In genomic region chr6:91186161-91186931, GRCm38 (mm10) we compare ENCODE assay signal across 10 mouse cellular contexts. TPM values are rescaled to one million over a fixed set of nuclear protein-coding genes. Genes with fewer than 3 reads are reported as not detected.
DNase-seq lines count a peak whose midpoint lies in the region; ATAC-seq lines count a peak whose summit lies in the region.
"Had no signal": no experiment of that assay in that cellular context is flagged by ENCODE, and none has a peak within 500 bp of the region (broad histone marks: within the 10 kb centered on the region; RNA-seq: fewer than 3 reads in every experiment).

No protein-coding gene starts in this region.

- no peak overlapping the region for H3K4me3 ChIP-seq in forebrain, embryonic 10.5 days
- H3K4me3 ChIP-seq: hindbrain, embryonic 15.5 days; lung, embryonic 15.5 days had no signal

- peak; percentile 77 for ATAC-seq in common myeloid progenitor, adult 5-6 weeks (replicated peaks; ENCODE audit: low read depth, poor library complexity, severe bottlenecking)

- H3K4me1 ChIP-seq in forebrain, embryonic 10.5 days: peaks cover 1% of the 10 kb centered on the region
- H3K4me1 ChIP-seq: lung, embryonic 15.5 days had no signal

- H3K9me3 ChIP-seq in forebrain, embryonic 10.5 days: no peaks in the 10 kb centered on the region
- H3K9me3 ChIP-seq: hindbrain, embryonic 15.5 days; lung, embryonic 15.5 days had no signal

- DNase-seq in cerebellum, postnatal 10 days: peak; percentile 54 to 67
- DNase-seq in cerebellum, adult 8-10 months: no peak
- DNase-seq in A20 (ENCODE audit: low read depth, low spot score): peak; percentile 49
- DNase-seq in lung, postnatal 25 days (ENCODE audit: low spot score): peak; percentile 33
- no peak for DNase-seq in forebrain, embryonic 10.5 days (ENCODE audit: extremely low spot score, low spot score)
- no peak for DNase-seq in left cerebral cortex, adult 8-10 months (ENCODE audit: low spot score in 2 of 2)
- no peak for DNase-seq in gastrocnemius, postnatal 10 days

- 55% methylated on average over 4 of the region's 4 CpGs for WGBS in forebrain, embryonic 10.5 days

- H3K27ac ChIP-seq in forebrain, embryonic 10.5 days: no peak overlapping the region
- H3K27ac ChIP-seq: hindbrain, embryonic 15.5 days; lung, embryonic 15.5 days had no signal

- H3K36me3 ChIP-seq in forebrain, embryonic 10.5 days (replicated peaks): no peaks in the 10 kb centered on the region
- H3K36me3 ChIP-seq: hindbrain, embryonic 15.5 days; lung, embryonic 15.5 days had no signal

- no peaks in the 10 kb centered on the region for H3K27me3 ChIP-seq in forebrain, embryonic 10.5 days (ENCODE audit: poor library complexity, severe bottlenecking)
- H3K27me3 ChIP-seq: hindbrain, embryonic 15.5 days; lung, embryonic 15.5 days had no signal

RNA-seq across cellular contexts. Expression of gene Fbln2, which starts 25.9 kb away (rescaled TPM):
- not detected in 2 replicates for total RNA-seq in common myeloid progenitor, adult 5-6 weeks (2017)
- polyA plus RNA-seq in forebrain, embryonic 10.5 days (2016; fragmentation: Nextera tagmentation; extraction: Ambion mirVana): 30.5 and 35.4 TPM in 2 replicates
- total RNA-seq in left cerebral cortex, adult 8-10 months (2022): 1 to 10 TPM; 6.8 to 8.3 (median 7.3) TPM
- total RNA-seq in gastrocnemius, postnatal 10 days (2021): 10 to 100 TPM; 63.3 to 73.2 TPM

RNA-seq across cellular contexts. Expression of gene Hdac11, which starts 29.9 kb away (rescaled TPM):
- total RNA-seq in common myeloid progenitor, adult 5-6 weeks (2017): 1.7 and 3.7 TPM in 2 replicates
- 9.5 and 9.8 TPM in 2 replicates for polyA plus RNA-seq in forebrain, embryonic 10.5 days (2016; fragmentation: Nextera tagmentation; extraction: Ambion mirVana)
- total RNA-seq in left cerebral cortex, adult 8-10 months (2022): 100 to 1,000 TPM; 185 to 200 (median 195) TPM
- total RNA-seq in gastrocnemius, postnatal 10 days (2021): 10 to 100 TPM; 14.1 to 17.2 TPM

Comparison
In these comparisons a context has a peak if more than half of its experiments do, and no peak if none do; other contexts are left out.
1. DNase-seq: peak in cerebellum, postnatal 10 days (2 of 2), A20 (single experiment) and lung, postnatal 25 days (single experiment); none in cerebellum, adult 8-10 months (single experiment), forebrain, embryonic 10.5 days (single experiment), left cerebral cortex, adult 8-10 months (0 of 2) and gastrocnemius, postnatal 10 days (single experiment).
2. RNA of gene Fbln2, which starts 25.9 kb away (total RNA-seq): 63.3 to 73.2 TPM in gastrocnemius, postnatal 10 days; 6.8 to 8.3 TPM in left cerebral cortex, adult 8-10 months and not detected in common myeloid progenitor, adult 5-6 weeks; every median in the first group is over 4 times any median in the second.
3. RNA of gene Hdac11, which starts 29.9 kb away (total RNA-seq): 185 to 200 TPM in left cerebral cortex, adult 8-10 months; 14.1 to 17.2 TPM in gastrocnemius, postnatal 10 days and 1.7 to 3.7 TPM in common myeloid progenitor, adult 5-6 weeks; every median in the first group is over 10 times any median in the second.